Mouse (Mus musculus) layer of hippocampus, adult 9-11 months (tissue): Measurements from ENCODE around the gene 4930539E08Rik.

ENCODE experiments used
- DNase-seq: peaks from one replicate; pipeline ENCODE4 v3.0.0; 2022

4930539E08Rik gene

DNA sequence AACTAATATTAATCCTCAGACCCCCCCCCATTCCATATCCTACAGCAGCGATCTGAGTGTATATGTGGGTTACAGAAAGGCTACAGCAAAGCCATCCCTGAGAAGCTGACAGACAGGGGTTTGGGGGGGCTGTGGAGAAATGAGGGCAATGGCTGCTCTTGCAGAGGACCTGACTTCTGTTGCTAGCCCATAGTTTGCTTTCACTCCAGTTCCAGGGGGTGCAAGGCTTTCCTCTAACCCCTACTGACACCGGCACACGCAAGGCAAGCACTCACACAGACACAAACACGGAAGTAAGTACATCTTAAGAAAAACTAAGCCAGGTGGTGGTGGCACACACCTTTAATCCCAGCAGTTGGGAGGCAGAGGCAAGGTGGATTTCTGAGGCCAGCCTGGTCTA lies 14.2 kb upstream of the 4930539E08Rik start:
- DNase-seq = no peak

- DNase-seq = no peak
These were observed 12.9 kb upstream of the 4930539E08Rik start for GRCm38 (mm10) chr17:28928004-28928403.

GRCm38 (mm10) chr17:28926866-28927635 lies 11.9 kb upstream of the 4930539E08Rik start:
- DNase-seq = peak; percentile 53

- DNase-seq = peak; percentile 69
These were observed 11.3 kb upstream of the 4930539E08Rik start for GRCm38 (mm10) chr17:28926380-28926779.

- no peak for DNase-seq
These were observed 10.0 kb upstream of the 4930539E08Rik start for GRCm38 (mm10) chr17:28924957-28925595.

DNA sequence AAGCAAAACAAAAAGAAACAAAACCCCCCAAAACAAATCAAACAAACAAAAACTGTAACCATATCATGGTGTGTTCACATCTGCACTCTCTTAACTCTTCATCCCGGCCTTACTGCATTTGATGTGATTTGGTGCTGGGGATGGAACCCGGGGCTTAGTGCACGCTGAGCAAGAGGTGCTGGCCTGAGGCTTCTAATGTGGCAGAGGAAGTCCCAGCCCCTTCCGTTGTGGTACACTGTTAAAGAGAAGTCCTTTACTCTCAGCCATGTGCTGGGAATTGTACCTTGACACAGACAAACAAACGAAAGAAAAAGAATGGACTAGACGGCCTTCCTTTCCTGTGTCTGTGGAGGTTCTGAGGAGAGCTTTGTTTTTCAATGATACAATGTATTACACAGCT lies 7.0 kb upstream of the 4930539E08Rik start:
- no peak for DNase-seq

- no peak for DNase-seq
These were observed 6.0 kb upstream of the 4930539E08Rik start for GRCm38 (mm10) chr17:28921086-28921485.

DNA sequence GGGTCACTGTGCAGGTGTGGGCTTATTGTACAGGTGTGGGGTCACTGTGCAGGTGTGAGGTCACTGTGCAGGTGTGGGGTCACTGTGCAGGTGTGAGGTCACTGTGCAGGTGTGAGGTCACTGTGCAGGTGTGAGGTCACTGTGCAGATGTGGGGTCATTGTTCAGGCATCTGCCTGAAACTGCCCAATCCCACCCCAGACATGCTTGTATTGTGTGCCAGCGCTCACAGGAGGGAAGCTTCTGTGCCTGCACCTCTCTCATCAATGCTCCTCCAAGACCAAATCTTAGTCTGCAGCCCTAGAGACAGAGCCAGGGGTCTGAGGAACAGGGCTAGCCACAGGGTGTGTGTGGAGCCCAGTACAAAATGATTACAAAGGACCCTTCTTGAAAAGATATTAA lies 1.4 kb upstream of the 4930539E08Rik start:
- no peak for DNase-seq

- DNase-seq = no peak
These were observed 1.2 kb downstream of the 4930539E08Rik start for GRCm38 (mm10) chr17:28913940-28914339.

- DNase-seq = no peak
These were observed 1.9 kb downstream of the 4930539E08Rik start for GRCm38 (mm10) chr17:28913200-28913599.

DNA sequence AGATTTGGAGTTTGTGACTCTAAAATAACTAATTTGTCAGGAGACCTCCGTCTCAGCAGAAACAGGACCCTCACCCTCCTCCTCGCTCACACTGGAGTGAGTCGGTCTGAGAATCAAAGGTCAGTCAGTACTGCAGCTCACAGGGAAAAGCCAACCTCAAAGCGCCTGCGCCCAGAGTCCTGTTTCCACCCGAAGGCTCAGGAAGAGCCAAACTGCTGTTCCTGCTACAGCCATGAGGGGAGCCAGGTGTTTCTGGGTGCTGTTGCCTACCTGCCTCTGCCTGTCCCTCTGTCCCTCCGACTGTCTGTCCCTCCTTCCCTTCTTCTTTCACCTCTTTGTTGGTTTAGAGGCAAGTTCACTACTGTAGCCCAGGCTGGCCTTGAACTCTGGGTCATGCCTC lies 5.0 kb downstream of the 4930539E08Rik start:
- DNase-seq = no peak

DNA sequence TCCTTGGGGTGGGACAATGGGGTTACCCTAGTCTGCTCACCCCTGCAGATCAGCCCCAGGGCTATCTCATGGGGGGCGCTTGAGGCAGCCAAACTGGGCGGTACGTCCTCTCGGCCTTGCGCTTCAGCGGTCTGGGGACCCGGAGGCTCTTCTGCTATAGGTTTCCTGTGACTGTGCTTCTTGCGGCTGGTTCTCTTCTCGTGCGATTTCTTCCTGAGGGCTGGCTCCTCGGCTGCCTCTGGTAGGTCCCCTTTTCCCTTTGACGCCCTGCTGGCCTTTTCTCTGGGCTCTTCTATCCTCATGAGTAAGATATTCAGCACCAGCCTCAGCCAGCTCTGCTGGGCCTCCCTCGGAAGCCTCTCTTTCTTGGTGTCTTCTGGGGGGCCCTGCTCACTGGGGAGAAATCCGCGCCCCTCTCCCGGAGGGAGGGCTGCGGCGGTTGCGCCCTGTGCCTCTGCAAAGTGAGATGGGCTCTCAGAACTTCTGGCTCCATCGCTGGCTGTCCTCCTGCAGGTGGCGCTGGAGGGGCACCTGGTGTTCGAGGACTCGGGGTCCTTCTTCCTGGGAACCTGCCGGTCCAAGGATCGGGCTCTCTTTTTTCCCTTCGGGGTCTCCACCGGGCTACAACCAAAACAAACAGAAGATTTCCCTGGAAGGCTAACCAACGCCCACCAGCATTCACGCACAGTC lies 5.7 kb downstream of the 4930539E08Rik start:
- DNase-seq = no peak

- peak; percentile 70 for DNase-seq
These were observed 7.2 kb downstream of the 4930539E08Rik start for GRCm38 (mm10) chr17:28907959-28908358.

DNA sequence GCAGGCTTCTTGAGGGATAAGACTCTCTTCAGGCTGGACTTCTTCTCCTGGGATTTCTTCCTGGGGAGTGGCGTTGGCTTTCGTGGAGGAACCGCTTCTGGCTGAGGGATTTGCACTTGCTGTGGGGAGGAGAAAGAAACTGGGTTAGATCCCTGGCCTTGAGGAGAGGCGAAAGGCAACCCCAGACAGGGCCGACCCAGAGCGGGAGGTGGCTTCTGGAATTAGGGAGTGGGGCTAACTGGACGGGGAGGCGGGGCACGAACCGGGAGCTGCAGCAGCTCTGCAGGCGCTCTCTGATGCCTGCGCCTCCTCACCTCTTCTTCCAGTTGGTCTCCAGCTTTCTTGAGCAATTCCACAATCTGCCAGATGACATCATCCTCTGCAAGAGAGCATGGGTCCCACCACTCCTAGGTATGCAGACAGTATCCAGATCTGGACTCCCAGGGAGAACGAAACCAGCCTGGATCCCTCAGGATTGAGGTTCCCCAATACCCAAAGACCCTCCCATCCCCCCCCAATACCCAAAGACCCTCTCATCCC lies 9.7 kb downstream of the 4930539E08Rik start:
- no peak for DNase-seq

GRCm38 (mm10) chr17:28904546-28905376 lies 10.4 kb downstream of the 4930539E08Rik start:
- DNase-seq = peak; percentile 76

- DNase-seq = no peak
These were observed 13.6 kb downstream of the 4930539E08Rik start for GRCm38 (mm10) chr17:28901559-28901958.

DNA sequence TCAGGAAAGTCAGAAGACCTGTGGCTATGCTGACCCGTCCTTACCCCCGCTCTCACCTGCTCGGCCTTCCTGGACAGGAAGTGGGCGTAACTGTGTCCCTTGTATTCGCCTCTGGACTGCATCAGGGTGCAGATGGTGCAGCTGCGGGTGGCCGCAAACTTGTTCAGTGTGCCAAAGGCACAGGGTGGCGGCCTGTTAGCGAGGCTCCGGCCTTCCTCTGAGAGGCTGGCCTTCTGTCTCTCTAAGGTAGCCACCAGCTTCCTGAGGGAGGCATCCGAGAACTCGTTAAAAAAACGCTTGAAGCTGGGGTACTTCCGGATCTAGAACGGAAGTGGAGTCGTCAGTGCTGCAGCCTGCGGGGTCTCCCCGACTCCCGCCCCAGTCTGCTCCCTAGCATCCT lies 15.7 kb downstream of the 4930539E08Rik start:
- DNase-seq = no peak

- no peak for DNase-seq
These were observed 16.9 kb downstream of the 4930539E08Rik start for GRCm38 (mm10) chr17:28898249-28898648.

GRCm38 (mm10) chr17:28897817-28898216 lies 17.3 kb downstream of the 4930539E08Rik start:
- DNase-seq = no peak

GRCm38 (mm10) chr17:28896095-28896780 lies 18.9 kb downstream of the 4930539E08Rik start:
- DNase-seq = no peak

GRCm38 (mm10) chr17:28895217-28895875 lies 19.8 kb downstream of the 4930539E08Rik start:
- no peak for DNase-seq
